Mouse (Mus musculus): ENCODE measurements around the gene Khdc4.

Khdc4 gene

GRCm38 (mm10) chr3:88738641-88739040 is 53.0 kb downstream of the Khdc4 start:
- DNase-seq: peak; percentile 31

- DNase-seq: no peak
These were observed 54.5 kb downstream of the Khdc4 start for GRCm38 (mm10) chr3:88740147-88740546.

GRCm38 (mm10) chr3:88745534-88745933 is 59.9 kb downstream of the Khdc4 start:
- DNase-seq: no peak

- DNase-seq: no peak
These were observed 60.7 kb downstream of the Khdc4 start for GRCm38 (mm10) chr3:88746139-88746870.

- DNase-seq: no peak
These were observed 61.2 kb downstream of the Khdc4 start for GRCm38 (mm10) chr3:88746871-88747231.

GRCm38 (mm10) chr3:88754283-88754682 is 68.7 kb downstream of the Khdc4 start:
- DNase-seq: no peak

GRCm38 (mm10) chr3:88755541-88755940 is 69.9 kb downstream of the Khdc4 start:
- no peak for DNase-seq

- no peak for DNase-seq
These were observed 70.7 kb downstream of the Khdc4 start for GRCm38 (mm10) chr3:88756276-88756675.

- DNase-seq: peak; percentile 72
These were observed 72.5 kb downstream of the Khdc4 start for GRCm38 (mm10) chr3:88758045-88758500.

GRCm38 (mm10) chr3:88761619-88762018 is 76.0 kb downstream of the Khdc4 start:
- DNase-seq: no peak

- no peak for DNase-seq
These were observed 76.8 kb downstream of the Khdc4 start for GRCm38 (mm10) chr3:88762401-88762831.
